Mouse (Mus musculus) kidney, adult 2 months (tissue): ENCODE results near the gene Lrrk1.

ENCODE experiments used
- CTCF ChIP-seq: fragments of 200-500 bp; conservative IDR thresholded peaks from 2 replicates; pipeline ENCODE4 v1.5.1; 2011; ENCODE audit warnings: low read depth, mild to moderate bottlenecking, control low read depth, low read length, moderate library complexity, mixed read lengths; ENCODE audit not compliant: insufficient read depth, insufficient read length
- POLR2A ChIP-seq: fragments of 200-500 bp; IDR thresholded peaks from one replicate; pipeline ENCODE4 v1.6.1; 2011; ENCODE audit warnings: low read depth, low read length, control low read depth

DNA sequence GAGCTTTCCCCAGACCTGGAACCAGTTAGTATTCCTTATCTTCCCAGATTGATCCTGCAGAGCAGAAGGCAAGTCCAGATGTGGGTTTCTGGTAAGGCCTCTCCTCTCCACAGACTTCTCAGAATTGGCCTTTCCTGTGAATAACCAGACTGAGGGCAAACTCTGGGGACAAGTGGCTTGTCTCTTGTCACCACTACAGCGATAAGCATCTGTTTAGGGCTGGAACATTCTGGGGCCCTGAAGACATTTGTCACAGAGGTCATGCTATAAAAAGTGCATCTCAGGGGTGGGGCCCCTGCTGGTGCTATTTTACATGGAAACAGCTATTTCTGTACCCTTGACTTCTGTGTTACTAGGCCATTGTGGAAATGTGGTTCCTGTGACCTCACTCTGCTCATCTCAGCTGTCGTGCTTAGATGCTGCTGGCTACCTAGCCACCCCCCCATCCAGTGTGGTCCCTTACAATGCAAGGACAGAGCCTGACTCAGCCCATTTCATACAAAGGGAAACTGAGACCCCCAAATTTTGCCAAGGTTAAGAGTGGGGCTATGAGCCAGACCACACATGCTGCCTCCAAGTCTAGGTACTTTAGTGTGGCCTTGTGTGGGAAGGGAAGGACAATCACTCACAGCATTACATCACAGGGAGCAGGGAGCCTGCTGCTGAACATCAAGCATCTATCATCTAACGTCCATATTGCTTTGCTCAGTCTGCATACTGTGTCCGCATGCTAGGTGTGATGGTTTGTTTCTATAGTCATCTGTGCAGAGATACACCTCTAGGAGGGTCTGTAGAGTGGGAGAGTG is 154.8 kb downstream of the Lrrk1 start:
- TF ChIP-seq POLR2A = no peak
- TF ChIP-seq CTCF = no peak
